Mouse (Mus musculus) myocyte (in vitro differentiated cells): Measurements from ENCODE around the gene Itk.

Experiments
- MYOD1 ChIP-seq, 3 experiments: IDR thresholded peaks; one replicate each; pipeline ENCODE4 v1.6.1; 2011; ENCODE audit warnings: control low read depth in 2 of 3, low read depth in 2 of 3, mild to moderate bottlenecking in 2 of 3, moderate library complexity in 1 of 3; ENCODE audit not compliant: insufficient read length in 2 of 3, control insufficient read depth in 1 of 3
- POLR2A ChIP-seq: IDR thresholded peaks from one replicate; pipeline ENCODE4 v1.6.1; 2011; ENCODE audit warnings: low read depth, mild to moderate bottlenecking, control low read depth, moderate library complexity; ENCODE audit not compliant: insufficient read length

- no peak for TF ChIP-seq POLR2A
- no peak for TF ChIP-seq MYOD1 (IDR thresholded peaks at IDR 0.05; ENCODE audit: control insufficient read depth in 1 of 3, insufficient read length in 2 of 3, low read depth in 2 of 3)
These were observed 877 bp downstream of the Itk start for GRCm38 (mm10) chr11:46388438-46388837.
